Comparison of ENCODE assay signal across 7 mouse cellular contexts in the genomic region with DNA sequence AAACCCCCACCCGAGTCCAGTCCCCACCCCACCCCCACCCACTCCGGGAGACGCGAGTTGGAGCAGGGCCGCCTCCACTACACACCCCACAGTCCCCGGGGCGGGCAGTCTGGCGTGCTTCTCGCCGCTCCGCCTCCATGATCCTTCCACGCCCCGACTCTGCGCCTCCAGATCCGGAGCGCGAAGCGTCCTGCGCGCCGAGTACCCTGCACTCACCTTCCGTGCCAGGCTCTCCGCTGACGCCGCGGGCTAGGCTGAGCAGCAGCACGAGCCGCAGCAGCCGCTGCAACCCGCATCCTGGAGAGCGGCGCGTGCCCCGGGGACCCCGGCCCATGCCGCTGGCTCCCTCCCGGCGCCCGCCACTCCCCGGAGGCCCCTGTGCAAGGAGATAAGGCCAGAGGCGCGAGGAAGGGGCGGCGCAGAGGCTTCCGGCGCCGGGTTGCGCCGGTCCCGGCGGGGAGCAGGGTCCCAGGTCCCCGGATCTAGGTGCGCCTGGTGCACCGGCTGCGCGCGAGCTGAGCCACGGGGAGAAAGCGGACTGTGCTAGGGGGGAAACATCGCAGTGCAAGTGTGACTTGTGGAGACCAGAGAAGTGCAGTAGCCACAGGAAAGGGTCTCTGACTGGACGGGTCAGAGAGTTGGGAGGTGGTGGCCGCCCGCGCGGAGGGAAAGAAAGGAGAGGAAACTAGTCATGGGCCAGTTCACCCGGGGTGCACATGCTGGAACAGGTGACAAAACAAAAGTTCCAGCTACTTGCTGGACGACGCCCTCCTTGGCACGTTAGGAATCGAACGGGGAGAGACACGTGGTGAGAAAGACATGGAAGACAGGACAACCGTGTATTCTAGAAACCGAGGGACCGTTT. TPM values are rescaled to one million over a fixed set of nuclear protein-coding genes. Genes with fewer than 3 reads are reported as not detected.
A peak's percentile ranks its signal among the peaks of the same experiment; 100 is the strongest.
DNase-seq lines count a peak whose midpoint lies in the region; ATAC-seq and TF ChIP-seq lines count a peak whose summit lies in the region.

A gene (minus strand): TSS at position 644 of the 865 bp plus-strand sequence.

- no peak within 1 kb of the TSS for H3K27ac ChIP-seq in embryonic facial prominence, embryonic 12.5 days
- H3K27ac ChIP-seq in kidney, adult 2 months (ENCODE audit: insufficient read depth, low read depth, low read length): peak within 1 kb of the TSS; percentile 33
- no peak within 1 kb of the TSS for H3K27ac ChIP-seq in limb, embryonic 14.5 days (replicated peaks; ENCODE audit: low read depth, low read length)
- no peak within 1 kb of the TSS for H3K27ac ChIP-seq in midbrain, embryonic 14.5 days (replicated peaks; ENCODE audit: low read depth, low read length)
- H3K27ac ChIP-seq in spleen, adult 2 months (ENCODE audit: insufficient read depth, low read length): peak within 1 kb of the TSS; percentile 91

- TF ChIP-seq POLR2A in kidney, adult 2 months (IDR thresholded peaks at IDR 0.05; ENCODE audit: low read depth, low read length): no peak
- TF ChIP-seq POLR2A in limb, embryonic 14.5 days (IDR thresholded peaks at IDR 0.05; ENCODE audit: borderline replicate concordance, extremely low read depth, insufficient read depth, insufficient read length): 0 out of 2 replicates have a peak, but pooled peaks have one; percentile 19
- peak; percentile 22; the same call in 1 of the 2 replicates for TF ChIP-seq POLR2A in spleen, adult 2 months (IDR thresholded peaks at IDR 0.05; ENCODE audit: low read depth, low read length)

- H3K9me3 ChIP-seq in embryonic facial prominence, embryonic 12.5 days: no peaks in the 10 kb centered on the region
- no peaks in the 10 kb centered on the region for H3K9me3 ChIP-seq in limb, embryonic 14.5 days (ENCODE audit: control insufficient read depth, low read length)
- H3K9me3 ChIP-seq in midbrain, embryonic 14.5 days (ENCODE audit: control insufficient read depth, low read length): no peaks in the 10 kb centered on the region

- H3K36me3 ChIP-seq in embryonic facial prominence, embryonic 12.5 days: no peaks in the 10 kb centered on the region
- H3K36me3 ChIP-seq in kidney, adult 2 months (ENCODE audit: control insufficient read depth, insufficient read depth, low read length): no peaks in the 10 kb centered on the region
- H3K36me3 ChIP-seq in limb, embryonic 14.5 days (ENCODE audit: control insufficient read depth, insufficient read depth, low read length): no peaks in the 10 kb centered on the region
- no peaks in the 10 kb centered on the region for H3K36me3 ChIP-seq in midbrain, embryonic 14.5 days (ENCODE audit: control insufficient read depth, insufficient read depth, low read length)
- H3K36me3 ChIP-seq in spleen, adult 2 months (ENCODE audit: control insufficient read depth, insufficient read depth, low read length): no peaks in the 10 kb centered on the region

- under 1% methylated on average over 75 of the region's 75 CpGs for WGBS in embryonic facial prominence, embryonic 12.5 days
- 1% methylated on average over 73 of the region's 75 CpGs for WGBS in kidney, adult 2 months
- WGBS in limb, embryonic 14.5 days: 1% methylated on average over 70 of the region's 75 CpGs
- under 1% methylated on average over 75 of the region's 75 CpGs for WGBS in midbrain, embryonic 14.5 days
- 1% methylated on average over 75 of the region's 75 CpGs for WGBS in spleen, adult 2 months

- H3K4me2 ChIP-seq in embryonic facial prominence, embryonic 12.5 days (replicated peaks): peak within 1 kb of the TSS; percentile 100
- peak within 1 kb of the TSS; percentile 98 for H3K4me2 ChIP-seq in limb, embryonic 14.5 days (replicated peaks; ENCODE audit: low read depth, low read length, severe bottlenecking)
- peak within 1 kb of the TSS; percentile 99 for H3K4me2 ChIP-seq in midbrain, embryonic 14.5 days (ENCODE audit: low read length)

- peak within 1 kb of the TSS; percentile 73 for H3K9ac ChIP-seq in embryonic facial prominence, embryonic 12.5 days
- peak within 1 kb of the TSS; percentile 73 for H3K9ac ChIP-seq in limb, embryonic 14.5 days (ENCODE audit: low read depth, low read length, severe bottlenecking)
- peak within 1 kb of the TSS; percentile 68 for H3K9ac ChIP-seq in midbrain, embryonic 14.5 days (replicated peaks; ENCODE audit: low read length)

- H3K4me1 ChIP-seq in embryonic facial prominence, embryonic 12.5 days: 0 out of 2 replicates have a peak, but pooled peaks cover 5% of the 10 kb centered on the region
- H3K4me1 ChIP-seq in kidney, adult 2 months (ENCODE audit: control insufficient read depth, insufficient read depth, low read length): peaks cover 4% of the 10 kb centered on the region; the same call in 1 of the 2 replicates
- no peaks in the 10 kb centered on the region for H3K4me1 ChIP-seq in limb, embryonic 14.5 days (ENCODE audit: control insufficient read depth, insufficient read depth, low read length)
- H3K4me1 ChIP-seq in midbrain, embryonic 14.5 days (ENCODE audit: control insufficient read depth, insufficient read depth, low read length): no peaks in the 10 kb centered on the region
- peaks cover 22% of the 10 kb centered on the region; the same call in 1 of the 2 replicates for H3K4me1 ChIP-seq in spleen, adult 2 months (ENCODE audit: control insufficient read depth, insufficient read depth, insufficient read length)

- H3K27me3 ChIP-seq in embryonic facial prominence, embryonic 12.5 days: peaks cover 14% of the 10 kb centered on the region; the same call in 1 of the 2 replicates
- H3K27me3 ChIP-seq in kidney, adult 2 months (replicated peaks; ENCODE audit: control insufficient read depth, insufficient read depth, low read length): no peaks in the 10 kb centered on the region
- peaks cover 14% of the 10 kb centered on the region; the same call in 1 of the 2 replicates for H3K27me3 ChIP-seq in limb, embryonic 14.5 days (ENCODE audit: control insufficient read depth, insufficient read depth, low read length)
- peaks cover 22% of the 10 kb centered on the region for H3K27me3 ChIP-seq in midbrain, embryonic 14.5 days (ENCODE audit: control insufficient read depth, insufficient read depth, low read length)
- no peaks in the 10 kb centered on the region for H3K27me3 ChIP-seq in spleen, adult 2 months (ENCODE audit: control insufficient read depth, insufficient read depth, low read length)

- peak; percentile 81 for DNase-seq in adrenal gland, adult 2 months
- DNase-seq in heart, adult 8-10 months (ENCODE audit: low spot score): peak; percentile 8
- peak; percentile 77 for DNase-seq in kidney, adult 2 months
- DNase-seq in limb, embryonic 14.5 days (ENCODE audit: low spot score): peak; percentile 27
- DNase-seq in midbrain, embryonic 14.5 days: peak; percentile 80
- peak; percentile 29 to 55 for DNase-seq in spleen, adult 2 months (ENCODE audit: low read depth in 1 of 2, low spot score in 2 of 2)

- no peak for TF ChIP-seq CTCF in kidney, adult 2 months (conservative IDR thresholded peaks at IDR 0.05; ENCODE audit: insufficient read depth, insufficient read length, low read depth, low read length)
- TF ChIP-seq CTCF in spleen, adult 2 months (IDR thresholded peaks at IDR 0.05; ENCODE audit: extremely low read depth, insufficient read depth, insufficient read length, insufficient replicate concordance): no peak

- ATAC-seq in embryonic facial prominence, embryonic 12.5 days (ENCODE audit: insufficient number of reproducible peaks, insufficient read depth, low FRiP score, low TSS enrichment): peak; percentile 70
- ATAC-seq in limb, embryonic 14.5 days (ENCODE audit: low FRiP score, low read depth): peak; percentile 76
- peak; percentile 81 for ATAC-seq in midbrain, embryonic 14.5 days (ENCODE audit: low FRiP score, low TSS enrichment)

- peak within 1 kb of the TSS; percentile 65 for H3K4me3 ChIP-seq in embryonic facial prominence, embryonic 12.5 days
- H3K4me3 ChIP-seq in kidney, adult 2 months (ENCODE audit: insufficient read depth, low read depth, low read length): peak within 1 kb of the TSS; percentile 74
- H3K4me3 ChIP-seq in limb, embryonic 14.5 days (replicated peaks; ENCODE audit: low read length): peak within 1 kb of the TSS; percentile 55
- H3K4me3 ChIP-seq in midbrain, embryonic 14.5 days (replicated peaks; ENCODE audit: low read depth, low read length): peak within 1 kb of the TSS; percentile 58
- peak within 1 kb of the TSS; percentile 70 for H3K4me3 ChIP-seq in spleen, adult 2 months (ENCODE audit: extremely low read depth, insufficient read depth, insufficient read length)

RNA-seq across cellular contexts. Expression of the gene that starts here (rescaled TPM):
- total RNA-seq in adrenal gland, adult 2 months (2021): 1 to 10 TPM; 2.8 to 3.4 TPM
- 0.96 and 1.7 TPM in 2 replicates for polyA plus RNA-seq in adrenal gland, adult 2 months (2012; rRNA removed)
- 1.9 and 2.1 TPM in 2 replicates for polyA plus RNA-seq in embryonic facial prominence, embryonic 12.5 days (2016; fragmentation: Nextera tagmentation; extraction: Ambion mirVana)
- total RNA-seq in heart, adult 8-10 months (2022): 1 to 10 TPM in 1 of 4 experiments, under 1 TPM in 3; 0.31 to 2.2 (median 0.83) TPM
- 7.3 and 8.8 TPM in 2 replicates for polyA plus RNA-seq in kidney, adult 2 months (2012; rRNA removed)
- polyA plus RNA-seq in limb, embryonic 14.5 days (2012; rRNA removed): 5.6 and 6.5 TPM in 2 replicates
- 1.7 and 2.3 TPM in 2 replicates for polyA plus RNA-seq in limb, embryonic 14.5 days (2014; fragmentation: Nextera tagmentation; extraction: Ambion mirVana)
- 0.72 and 0.86 TPM in 2 replicates for polyA plus RNA-seq in midbrain, embryonic 14.5 days (2014; fragmentation: Nextera tagmentation; extraction: Ambion mirVana)
- 23.3 and 25.4 TPM in 2 replicates for polyA plus RNA-seq in spleen, adult 2 months (2012; rRNA removed)

Comparison
In these comparisons a context has a peak if more than half of its experiments do, and no peak if none do; other contexts are left out.
1. Peak in DNase-seq, ATAC-seq, H3K4me3 ChIP-seq, H3K9ac ChIP-seq and H3K4me2 ChIP-seq in midbrain, embryonic 14.5 days; RNA of the gene not detected or under 1 TPM.
2. DNase-seq: peak in every context shown above with its lines; median percentile 81 in adrenal gland, adult 2 months; 80 in midbrain, embryonic 14.5 days; 77 in kidney, adult 2 months; 42 in spleen, adult 2 months; 27 in limb, embryonic 14.5 days; 8 in heart, adult 8-10 months.
3. H3K27ac ChIP-seq: peak in kidney, adult 2 months (single experiment) and spleen, adult 2 months (single experiment); none in embryonic facial prominence, embryonic 12.5 days (single experiment), limb, embryonic 14.5 days (single experiment) and midbrain, embryonic 14.5 days (single experiment).
4. Peak in every context shown above with its lines, with median percentiles within 50 percentile points of each other: ATAC-seq, H3K4me2 ChIP-seq, H3K4me3 ChIP-seq and H3K9ac ChIP-seq.